Mouse (Mus musculus): ENCODE results near the gene Adora2a. TPM values are rescaled to one million over a fixed set of nuclear protein-coding genes. Genes with fewer than 3 reads are reported as not detected.
A peak's percentile ranks its signal among the peaks of the same experiment; 100 is the strongest.
"Not testable (repeated sequence)": the region's sequence is repeated elsewhere in the genome, so short reads cannot be mapped to it uniquely, and the experiment has no call there.

Gene Adora2a
- total RNA-seq, 2 experiments from 2014 or later: 2.7 to 2.9 TPM

DNA sequence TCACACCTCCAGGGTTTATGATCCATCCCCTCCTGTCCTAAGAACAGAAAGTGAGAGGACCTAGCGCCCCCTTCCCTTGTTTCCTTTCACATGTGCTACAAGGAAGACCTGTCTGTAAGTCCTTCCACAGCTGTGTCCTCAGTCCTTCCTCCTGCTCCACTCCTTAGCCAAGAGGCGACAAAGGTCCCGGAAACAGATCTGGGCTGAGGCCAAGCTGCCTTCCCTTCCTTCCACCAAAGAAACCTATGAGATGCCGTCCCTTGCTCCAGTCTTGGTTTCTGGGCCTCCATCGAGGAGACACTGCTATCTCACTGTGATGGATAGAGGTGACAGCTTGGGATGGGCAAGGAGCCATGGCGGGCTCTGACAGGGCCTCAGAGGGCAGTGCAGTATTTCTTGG lies 18.4 kb downstream of the Adora2a start:
- DNase-seq: no peak
- intact Hi-C loops (cut with DNase I; ENCODE audit: low total_unique reads): no loop called here

DNA sequence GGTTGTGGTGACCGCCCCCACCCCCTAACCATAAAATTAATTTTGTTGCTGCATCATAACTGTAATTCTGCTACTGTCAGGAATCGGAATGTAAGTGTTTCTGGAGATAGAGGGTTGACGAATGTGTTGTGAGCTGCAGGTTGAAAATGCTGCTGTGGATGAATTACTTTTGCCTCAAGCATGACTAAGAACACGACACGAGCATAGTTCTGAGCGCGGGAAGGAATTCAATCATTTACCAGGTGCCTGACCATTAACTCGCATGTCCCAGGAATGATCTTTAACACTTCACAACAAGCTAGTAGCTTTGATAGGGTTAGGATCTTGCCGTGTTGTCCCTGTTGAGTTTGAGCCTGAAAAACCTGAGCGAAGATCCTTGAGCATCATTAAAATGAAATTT lies 20.6 kb downstream of the Adora2a start:
- intact Hi-C loops (cut with DNase I; ENCODE audit: low total_unique reads): no loop called here
- DNase-seq: no peak

DNA sequence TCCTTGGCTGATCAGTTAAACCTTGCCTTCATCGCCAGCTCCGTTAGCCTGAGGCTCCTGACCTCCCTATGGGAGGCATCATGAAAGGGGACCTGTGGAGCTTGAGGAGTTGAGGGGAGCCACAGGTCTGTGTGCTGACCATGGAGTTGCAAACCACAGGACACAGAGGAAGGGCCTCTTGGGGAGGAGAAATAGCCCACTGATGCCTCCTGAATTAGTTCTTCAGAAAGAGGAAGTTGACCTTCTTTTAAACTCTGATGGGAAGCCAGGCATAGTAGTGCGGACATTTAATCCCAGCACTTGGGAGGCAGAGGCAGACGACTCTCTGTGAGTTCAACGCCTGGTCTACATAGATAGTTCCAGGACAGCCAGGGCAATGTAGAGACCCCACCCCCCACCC lies 22.2 kb downstream of the Adora2a start:
- intact Hi-C loops (cut with DNase I; ENCODE audit: low total_unique reads): no loop called here
- no peak for DNase-seq

DNA sequence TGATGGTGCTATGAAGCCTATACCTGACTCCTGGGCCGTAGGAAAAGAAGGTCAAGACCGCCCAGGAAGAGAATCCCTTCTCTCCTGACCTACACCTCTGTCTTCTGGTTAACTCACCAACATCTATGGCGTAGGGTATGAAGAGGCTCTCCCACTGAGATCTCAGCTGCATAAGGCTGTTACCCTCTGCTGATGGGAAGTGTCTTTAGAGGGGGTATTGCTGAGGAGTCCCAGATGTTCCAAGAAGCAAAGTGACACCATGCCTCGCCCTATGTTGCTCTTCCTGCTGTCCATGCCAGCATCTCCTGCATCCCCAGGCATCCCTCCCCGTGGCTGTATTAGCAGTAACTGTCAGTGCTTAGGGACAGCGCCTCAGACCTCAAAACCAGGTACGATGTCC lies 22.7 kb downstream of the Adora2a start:
- intact Hi-C loops (cut with DNase I; ENCODE audit: low total_unique reads): no loop called here
- DNase-seq: no peak

DNA sequence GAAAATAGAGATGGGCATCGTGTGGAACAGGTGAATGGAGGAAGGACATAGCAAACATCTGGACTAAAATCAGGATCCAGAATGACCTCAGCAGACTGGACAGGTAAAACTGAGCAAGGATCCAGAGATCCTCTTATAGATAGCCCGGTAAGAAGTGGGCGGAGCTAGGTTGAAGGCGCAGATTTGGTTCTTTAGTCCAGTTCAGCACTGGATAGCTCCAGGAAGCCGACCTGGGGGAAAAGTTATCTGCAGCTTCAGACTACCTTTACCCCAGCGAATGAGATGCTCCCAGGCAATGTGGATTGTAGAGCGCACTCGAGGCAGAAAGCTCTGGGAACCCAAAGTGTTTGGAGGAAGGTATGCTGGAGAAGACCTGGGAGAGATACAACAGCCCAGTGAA lies 25.3 kb downstream of the Adora2a start:
- DNase-seq: no peak
- intact Hi-C loops (cut with DNase I; ENCODE audit: low total_unique reads): no loop called here

DNA sequence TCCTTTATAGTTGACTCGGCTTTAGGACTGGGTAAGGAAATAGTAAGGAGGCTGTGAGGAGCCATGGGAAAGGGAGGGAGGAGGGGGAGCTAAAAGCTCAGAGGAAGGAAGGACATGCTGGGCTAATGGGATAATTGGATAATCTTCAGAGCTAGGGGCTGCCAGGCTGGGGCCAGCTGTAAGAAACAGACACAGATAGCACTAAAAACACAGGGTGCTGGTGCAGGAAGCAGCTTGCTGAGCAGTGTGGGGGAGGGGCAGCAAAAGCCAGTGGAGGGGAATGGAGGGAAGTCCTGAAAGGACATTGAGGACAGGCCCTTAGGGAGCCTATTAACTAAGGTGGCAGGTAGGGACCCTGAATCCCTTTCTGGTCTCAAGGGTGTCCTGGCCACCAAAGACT lies 27.9 kb downstream of the Adora2a start:
- intact Hi-C loops (cut with DNase I; ENCODE audit: low total_unique reads); DNase-seq: not testable (repeated sequence)

DNA sequence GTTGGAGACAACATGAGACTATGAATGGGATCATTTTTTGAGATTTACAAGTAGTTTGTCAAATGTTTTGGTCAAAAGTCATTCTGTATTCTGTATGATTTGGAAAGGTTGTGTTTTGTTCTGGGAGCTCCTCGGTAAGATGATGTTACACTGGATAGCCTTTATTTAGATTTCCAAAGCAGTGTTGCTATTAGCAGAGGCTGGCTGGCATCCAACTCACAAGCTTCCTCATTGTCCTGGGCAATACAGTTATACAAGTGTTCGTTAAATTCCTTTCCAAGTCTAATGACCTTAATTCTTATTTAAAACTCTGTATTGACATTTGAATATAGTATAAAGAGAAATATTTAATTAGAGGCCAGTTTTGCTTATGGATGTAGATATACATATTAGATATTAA lies 28.6 kb downstream of the Adora2a start:
- intact Hi-C loops (cut with DNase I; ENCODE audit: low total_unique reads): no loop called here

DNA sequence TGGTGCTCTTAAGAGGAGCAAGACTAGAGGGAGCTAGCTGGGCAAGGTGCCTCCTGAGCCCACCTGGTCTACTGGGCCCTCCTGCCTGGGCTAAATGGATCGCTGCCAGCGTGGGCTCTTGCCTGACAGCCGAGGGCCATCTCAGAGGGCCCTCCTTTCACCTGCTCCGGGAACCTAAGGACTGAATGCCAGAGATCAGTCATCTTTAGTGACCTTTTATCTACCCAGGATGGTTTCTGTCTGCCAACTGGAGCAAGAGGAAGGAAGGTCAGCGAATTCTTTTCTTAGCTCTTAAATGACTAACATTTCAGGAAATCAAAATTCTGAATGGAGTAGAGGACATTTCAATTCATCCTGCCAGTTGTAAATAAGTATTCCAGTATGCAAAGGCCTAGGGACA lies 33.9 kb downstream of the Adora2a start:
- no peak for DNase-seq
- intact Hi-C loops (cut with DNase I; ENCODE audit: low total_unique reads): no loop called here

More for the DNA sequence above, 28.6 kb downstream of the Adora2a start:
- no peak for DNase-seq

DNA sequence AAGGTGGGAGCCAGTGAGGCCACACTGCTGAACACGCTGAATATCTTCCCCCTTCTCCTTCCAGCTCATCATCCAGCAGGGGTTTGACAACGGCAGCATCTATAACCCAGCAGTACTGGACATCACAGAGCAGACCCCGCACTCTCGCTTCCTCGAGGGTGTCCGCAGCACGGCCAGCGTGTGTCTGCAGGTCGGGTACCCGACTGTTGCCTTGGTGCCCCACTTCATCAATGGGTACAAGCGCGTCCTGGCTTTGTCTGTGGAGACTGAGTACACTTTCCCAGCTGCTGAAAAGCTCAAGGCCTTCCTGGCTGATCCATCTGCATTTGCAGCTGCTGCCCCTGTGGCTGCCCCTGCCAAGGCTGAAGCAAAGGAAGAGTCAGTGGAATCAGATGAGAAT lies 35.9 kb downstream of the Adora2a start:
- intact Hi-C loops (cut with DNase I; ENCODE audit: low total_unique reads): no loop called here
- no peak for DNase-seq

DNA sequence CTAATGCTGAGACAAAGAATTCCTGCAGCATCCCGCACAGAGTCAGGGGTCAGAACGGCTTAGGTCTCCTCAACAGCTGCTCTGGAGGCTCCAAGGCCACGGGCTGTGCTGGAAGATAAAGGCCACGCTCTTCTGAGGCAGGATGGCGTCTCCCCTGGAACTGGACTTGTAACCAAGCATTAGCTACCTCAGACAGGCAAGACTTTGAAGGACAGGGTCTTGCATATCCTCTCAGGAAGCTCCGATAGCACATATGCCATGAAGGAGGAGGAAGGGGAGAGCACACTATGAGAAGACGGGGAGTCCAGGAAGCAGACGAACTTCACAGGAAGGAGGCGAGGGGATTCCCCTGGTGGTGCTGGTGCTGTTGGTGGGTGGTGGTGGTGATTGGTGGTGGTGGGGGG lies 37.2 kb downstream of the Adora2a start:
- intact Hi-C loops (cut with DNase I; ENCODE audit: low total_unique reads); DNase-seq: not testable (repeated sequence)

DNA sequence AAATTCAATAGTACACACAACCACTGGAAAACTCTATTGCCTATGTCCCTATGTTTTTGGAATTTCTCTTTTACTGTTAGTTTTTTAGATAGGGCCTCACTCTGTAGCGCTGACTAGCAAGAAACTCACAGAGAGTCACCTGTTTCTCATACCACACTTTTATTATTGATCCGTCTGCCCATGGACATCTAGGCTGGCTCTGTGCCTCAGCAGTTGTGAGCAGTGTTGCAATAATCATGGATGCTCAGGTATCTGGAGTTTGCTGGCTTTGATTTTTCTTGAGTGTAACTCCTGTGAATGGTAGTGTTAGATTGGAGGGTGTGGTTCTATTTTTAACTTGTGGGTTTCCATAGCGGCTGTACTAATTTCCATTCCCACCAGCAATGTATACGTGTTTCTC lies 38.7 kb downstream of the Adora2a start:
- intact Hi-C loops (cut with DNase I; ENCODE audit: low total_unique reads): no loop called here
- no peak for DNase-seq

DNA sequence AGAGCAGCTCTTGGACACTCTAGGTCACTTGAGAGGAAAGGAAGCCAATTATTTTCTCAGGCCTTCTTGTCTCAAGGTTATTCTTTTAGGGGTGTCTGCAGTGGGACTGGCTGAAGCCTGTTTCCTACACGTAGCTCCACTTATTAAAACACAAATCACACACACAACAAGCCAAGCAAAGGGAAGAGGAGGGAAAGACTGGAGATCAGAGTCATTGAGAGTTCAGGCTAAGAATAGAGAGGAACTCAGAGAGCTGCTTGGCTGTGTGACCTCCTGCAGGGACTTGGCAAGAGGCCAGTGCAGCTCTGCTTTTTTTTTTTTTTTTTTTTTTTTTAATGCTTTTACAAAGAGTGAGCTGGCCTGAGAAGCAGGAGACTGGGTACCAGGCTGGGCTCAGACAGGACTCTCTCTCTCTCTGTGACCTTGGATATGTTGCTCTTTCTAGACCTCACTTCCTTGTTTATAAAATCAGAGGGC lies 47.6 kb downstream of the Adora2a start:
- peak; percentile 12 for DNase-seq
- intact Hi-C loops (cut with DNase I; ENCODE audit: low total_unique reads): not testable (repeated sequence)

DNA sequence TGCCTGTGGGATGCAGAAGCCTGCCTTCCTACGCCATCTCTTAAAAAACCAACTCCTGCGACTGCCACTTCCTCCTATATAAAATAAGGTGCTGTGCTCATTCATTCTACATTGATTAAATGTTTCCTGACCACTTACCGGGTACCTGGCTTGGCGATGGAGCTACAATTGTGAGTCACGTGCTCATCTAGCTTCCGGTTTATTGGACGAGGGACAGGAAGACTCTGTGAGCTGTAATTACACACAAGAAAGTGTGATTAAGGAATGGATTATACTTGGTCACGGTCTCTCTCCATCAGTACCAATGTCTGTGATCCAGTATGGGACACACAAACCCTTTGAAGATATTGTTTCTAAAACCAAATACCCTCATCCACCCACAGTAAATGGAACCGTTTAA lies 48.1 kb downstream of the Adora2a start:
- intact Hi-C loops (cut with DNase I; ENCODE audit: low total_unique reads): no loop called here
- DNase-seq: no peak

DNA sequence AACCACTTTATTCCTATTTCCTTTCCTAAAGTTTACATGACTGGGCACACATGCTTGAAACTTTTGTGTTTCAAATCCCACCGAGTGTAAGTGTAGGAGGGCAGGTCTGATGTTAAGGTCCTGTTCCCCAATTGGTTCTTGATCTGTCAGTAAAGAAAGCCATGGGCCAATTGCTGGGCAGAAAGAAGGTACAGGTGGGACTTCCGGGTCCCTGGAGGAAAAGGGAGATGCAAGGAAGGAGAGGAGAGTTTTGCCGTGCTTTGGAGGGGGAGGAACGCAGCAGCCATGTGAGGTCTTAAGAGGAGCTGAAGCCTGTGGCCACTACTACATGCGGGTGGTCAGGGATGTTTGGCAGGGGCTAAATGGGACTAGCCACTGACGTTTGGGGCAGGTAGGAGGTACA lies 48.6 kb downstream of the Adora2a start:
- intact Hi-C loops (cut with DNase I; ENCODE audit: low total_unique reads): no loop called here
- DNase-seq: no peak

DNA sequence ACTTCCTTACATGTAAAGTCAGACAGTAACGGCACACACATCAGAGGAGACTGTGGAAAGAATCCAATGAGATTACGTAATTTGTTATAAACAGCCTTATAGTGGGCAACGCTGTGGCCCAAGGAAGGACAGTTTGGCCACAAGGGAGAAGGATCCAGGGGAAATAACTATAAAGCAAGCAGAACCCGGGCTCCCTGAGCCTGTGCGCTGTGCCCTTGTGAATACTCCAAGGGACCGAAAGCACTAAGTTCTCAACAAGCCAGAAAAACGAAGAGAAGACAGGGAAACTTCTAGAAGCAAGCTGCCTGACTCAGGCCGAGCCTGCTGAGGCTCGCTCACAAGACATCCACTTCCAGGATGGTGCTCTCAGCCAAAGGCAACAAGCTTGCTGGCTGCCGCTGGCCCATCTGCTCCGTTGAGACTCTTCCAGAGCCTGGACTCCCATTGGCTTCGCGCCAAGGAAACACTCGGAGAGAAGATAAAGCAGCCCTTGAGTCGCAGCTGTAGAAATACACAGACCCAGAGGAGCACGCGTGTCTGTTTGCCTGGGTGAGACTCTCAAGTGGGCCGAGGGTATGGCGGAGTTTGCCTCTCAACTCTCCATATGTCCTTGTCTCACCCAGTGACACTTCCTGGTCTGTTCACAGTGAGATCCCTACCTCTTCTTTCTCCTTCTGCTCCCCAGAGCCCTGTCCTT lies 57.1 kb downstream of the Adora2a start:
- peak; percentile 20 for DNase-seq
- intact Hi-C loops (cut with DNase I; ENCODE audit: low total_unique reads): not testable (repeated sequence)

DNA sequence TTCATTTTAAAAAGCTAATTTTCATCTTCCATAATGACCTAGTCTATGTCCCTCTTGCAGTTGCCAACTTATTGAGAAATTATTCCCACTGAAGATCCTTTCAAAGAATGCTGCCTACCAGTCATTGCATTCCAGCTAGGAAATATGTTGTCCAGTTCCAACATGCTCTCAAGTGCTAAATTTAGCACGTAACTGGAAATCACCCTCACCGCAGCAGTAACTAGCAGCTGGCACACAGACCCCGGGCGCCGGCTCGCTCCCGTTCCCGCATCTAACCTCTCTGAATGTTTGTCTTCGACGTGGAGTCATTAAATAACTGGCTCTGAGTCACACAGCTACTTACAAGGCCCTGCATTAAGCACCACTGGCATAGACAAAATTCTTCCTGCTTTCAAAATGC lies 62.0 kb downstream of the Adora2a start:
- intact Hi-C loops (cut with DNase I; ENCODE audit: low total_unique reads): no loop called here
- no peak for DNase-seq

Other genes starting within 250 kb of the Adora2a start
- 10 to 100 TPM; 33.5 TPM for gene Specc1l, start 104.8 kb upstream of the Adora2a start, total RNA-seq (2021)
- under 1 TPM in 1 of 2 experiments, not detected in 1; 0.29 TPM for gene Upb1, start 84.2 kb downstream of the Adora2a start, total RNA-seq (2021)
- gene Snrpd3, start 200.7 kb downstream of the Adora2a start, total RNA-seq (2021): 100 to 1,000 TPM; 103 to 108 TPM
- 10 to 100 TPM; 40.4 to 60.3 TPM for gene Gucd1, start 201.1 kb downstream of the Adora2a start, total RNA-seq (2021)
- gene Lrrc75b, start 243.5 kb downstream of the Adora2a start, total RNA-seq (2021): under 1 TPM; 0.53 to 0.90 TPM
- gene Ggt1, start 244.7 kb downstream of the Adora2a start, total RNA-seq (2021): under 1 TPM; 0.66 TPM